Mouse (Mus musculus) bone marrow macrophage, adult 2 months (primary cell): ENCODE results near the gene 4921539E11Rik.

Experiments used
- CTCF ChIP-seq: IDR thresholded peaks from 2 replicates; pipeline ENCODE4 v1.5.1; 2012; ENCODE audit warnings: low read depth, mild to moderate bottlenecking, low read length, moderate library complexity
- POLR2A ChIP-seq: IDR thresholded peaks from 2 replicates; pipeline ENCODE4 v1.6.1; 2012; ENCODE audit warnings: mild to moderate bottlenecking, low read depth, low read length, borderline replicate concordance

GRCm38 (mm10) chr4:103249436-103250085 is 41.1 kb downstream of the 4921539E11Rik start:
- TF ChIP-seq POLR2A: no peak
- no peak for TF ChIP-seq CTCF
